Mouse (Mus musculus): ENCODE results near the gene Crocc2. TPM values are rescaled to one million over a fixed set of nuclear protein-coding genes. Genes with fewer than 3 reads are reported as not detected.

Gene Crocc2
- total and polyA plus RNA-seq, 3 experiments: not detected

DNA sequence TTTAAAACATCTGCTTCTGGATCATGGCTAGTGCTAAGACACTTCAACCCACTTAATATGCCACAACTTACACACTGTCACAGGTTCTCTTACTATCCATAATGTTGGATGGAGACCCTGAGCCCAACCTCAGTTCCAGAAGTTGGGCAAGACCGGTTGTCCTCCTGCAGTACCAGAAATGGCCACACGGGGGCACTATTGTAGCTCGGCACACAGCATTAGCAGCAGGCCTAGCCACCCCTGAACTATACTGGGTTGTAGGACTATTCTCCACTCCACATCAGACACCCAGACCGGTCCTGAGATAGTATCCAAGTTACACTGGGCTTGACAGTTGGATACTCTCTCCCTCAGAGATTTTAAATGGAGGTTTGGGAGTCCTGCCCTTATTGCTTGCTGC is 5.9 kb downstream of the Crocc2 start:
- Histone ChIP-seq H3K9ac (ENCODE audit: control insufficient read depth, low read depth, low read length, poor library complexity, severe bottlenecking) (no peak overlapping the region), H3K79me2 (ENCODE audit: control insufficient read depth, insufficient read depth, low read length, poor library complexity) (no peaks in the 10 kb centered on the region), H3K4me1 (ENCODE audit: control insufficient read depth in 1 of 2, insufficient read depth in 2 of 2, low read length in 2 of 2) (no peaks in the 10 kb centered on the region), H3K9me3 (replicated peaks; ENCODE audit: insufficient read depth, low read length) (no peaks in the 10 kb centered on the region), H3K4me3 (ENCODE audit: control insufficient read depth in 1 of 2, insufficient read depth in 1 of 2, low read depth in 2 of 2, low read length in 2 of 2) (no peak overlapping the region), H3K27me3 (ENCODE audit: control insufficient read depth in 1 of 2, insufficient read depth in 2 of 2, low read length in 2 of 2) (no peaks in the 10 kb centered on the region), H3K36me3 (ENCODE audit: control insufficient read depth in 1 of 2, insufficient read depth in 2 of 2, low read length in 2 of 2) (no peaks in the 10 kb centered on the region), H3K27ac (ENCODE audit: control insufficient read depth, low read depth, low read length) (no peak overlapping the region)
- TF ChIP-seq UBTF (IDR thresholded peaks at IDR 0.05; ENCODE audit: borderline replicate concordance, insufficient read depth, low read depth, low read length): no peak
- peak; percentile 92 for TF ChIP-seq SMC3 (IDR thresholded peaks at IDR 0.05; ENCODE audit: low read depth, low read length)
- peak; percentile 29; the same call in 1 of the 2 replicates for TF ChIP-seq SIN3A (IDR thresholded peaks at IDR 0.05; ENCODE audit: low read length)
- TF ChIP-seq RAD21 (IDR thresholded peaks at IDR 0.05; ENCODE audit: low read depth, low read length): peak; percentile 96
- no peak for TF ChIP-seq GABPA (IDR thresholded peaks at IDR 0.05; ENCODE audit: low read depth, low read length)
- TF ChIP-seq ZC3H11A (IDR thresholded peaks at IDR 0.05; ENCODE audit: low read depth, low read length): peak; percentile 90
- TF ChIP-seq CTCF (IDR thresholded peaks at IDR 0.05 in 2 of 3, conservative IDR thresholded peaks at IDR 0.05 in 1 of 3; ENCODE audit: control insufficient read depth in 1 of 3, insufficient read depth in 1 of 3, low read depth in 2 of 3, low read length in 3 of 3, poor library complexity in 1 of 3, severe bottlenecking in 1 of 3): peak; percentile 97 to 99 (median 99)
- peak; percentile 77 for DNase-seq (ENCODE audit: low read depth, low spot score)

- no peaks in the 10 kb centered on the region for H3K4me1 ChIP-seq (ENCODE audit: control insufficient read depth in 1 of 2, insufficient read depth in 2 of 2, low read length in 2 of 2)
- no peaks in the 10 kb centered on the region for H3K36me3 ChIP-seq (ENCODE audit: control insufficient read depth in 1 of 2, insufficient read depth in 2 of 2, low read length in 2 of 2)
These were observed 7.3 kb downstream of the Crocc2 start for GRCm38 (mm10) chr1:93175849-93176248.

DNA sequence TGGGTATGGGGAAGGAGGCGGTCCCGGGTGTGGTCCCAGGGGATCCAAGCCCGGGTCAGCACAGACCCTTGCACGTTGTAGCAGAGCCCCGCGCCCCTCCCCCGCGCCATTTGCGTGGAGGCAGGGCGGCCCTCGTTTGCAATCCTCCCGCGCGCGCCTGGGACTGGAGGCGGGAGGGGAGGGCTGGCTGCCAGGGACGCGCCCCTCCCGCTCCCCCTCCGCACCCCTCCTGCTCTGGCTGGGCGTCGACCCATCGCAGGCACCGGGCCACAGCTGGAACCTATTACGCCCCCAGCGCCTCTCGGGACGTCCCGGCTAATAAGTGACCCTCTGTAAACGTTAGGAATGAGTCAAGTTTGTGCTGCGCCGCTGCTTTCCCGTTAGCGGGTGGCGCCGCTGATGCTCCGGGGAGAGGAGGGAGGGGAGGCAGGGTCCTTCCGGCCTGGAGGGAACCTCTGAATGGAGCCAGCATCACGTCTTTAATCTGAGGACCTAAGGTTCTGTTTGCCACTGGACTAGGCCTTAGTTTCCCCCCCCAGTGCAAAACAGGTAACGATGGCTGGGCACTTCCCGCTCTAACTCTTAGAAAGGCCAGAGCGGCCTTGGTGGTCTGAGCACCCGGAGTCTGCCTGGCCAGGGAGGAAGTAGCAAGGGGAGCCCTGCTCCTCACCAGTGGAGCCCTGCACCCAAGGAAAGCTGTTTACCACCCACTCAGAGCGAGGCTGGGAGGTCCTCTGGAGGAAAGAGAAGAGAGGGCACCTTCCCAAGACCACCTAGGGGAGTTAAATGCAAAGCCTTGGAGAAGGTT is 8.2 kb downstream of the Crocc2 start:
- DNase-seq (ENCODE audit: low read depth, low spot score): no peak
- Histone ChIP-seq H3K36me3 (ENCODE audit: control insufficient read depth in 1 of 2, insufficient read depth in 2 of 2, low read length in 2 of 2) (no peaks in the 10 kb centered on the region), H3K9ac (ENCODE audit: control insufficient read depth, low read depth, low read length, poor library complexity, severe bottlenecking) (no peak overlapping the region), H3K27me3 (ENCODE audit: control insufficient read depth in 1 of 2, insufficient read depth in 2 of 2, low read length in 2 of 2) (no peaks in the 10 kb centered on the region), H3K27ac (ENCODE audit: control insufficient read depth, low read depth, low read length) (no peak overlapping the region), H3K79me2 (ENCODE audit: control insufficient read depth, insufficient read depth, low read length, poor library complexity) (no peaks in the 10 kb centered on the region), H3K9me3 (replicated peaks; ENCODE audit: insufficient read depth, low read length) (no peaks in the 10 kb centered on the region), H3K4me1 (ENCODE audit: control insufficient read depth in 1 of 2, insufficient read depth in 2 of 2, low read length in 2 of 2) (no peaks in the 10 kb centered on the region), H3K4me3 (ENCODE audit: control insufficient read depth in 1 of 2, insufficient read depth in 1 of 2, low read depth in 2 of 2, low read length in 2 of 2) (no peak overlapping the region)
- TF ChIP-seq CHD2 (IDR thresholded peaks at IDR 0.05; ENCODE audit: low read length) (no peak), MYB (IDR thresholded peaks at IDR 0.05; ENCODE audit: low read depth, low read length) (no peak), TCF12 (IDR thresholded peaks at IDR 0.05; ENCODE audit: low read depth, low read length) (no peak), RCOR1 (IDR thresholded peaks at IDR 0.05; ENCODE audit: low read depth, low read length) (no peak), GATA1 (IDR thresholded peaks at IDR 0.05; ENCODE audit: low read depth, low read length) (no peak), ZC3H11A (IDR thresholded peaks at IDR 0.05; ENCODE audit: low read depth, low read length) (no peak), POLR2AphosphoS2 (IDR thresholded peaks at IDR 0.05; ENCODE audit: low read length) (no peak), MAX (IDR thresholded peaks at IDR 0.05; ENCODE audit: low read length) (no peak), JUND (IDR thresholded peaks at IDR 0.05; ENCODE audit: low read depth, low read length) (no peak), ZNF384 (IDR thresholded peaks at IDR 0.05; ENCODE audit: low read depth, low read length) (no peak), NELFE (IDR thresholded peaks at IDR 0.05; ENCODE audit: low read depth, low read length) (no peak), EP300 (IDR thresholded peaks at IDR 0.05; ENCODE audit: low read depth in 1 of 2, low read length in 2 of 2) (no peak), ELF1 (IDR thresholded peaks at IDR 0.05; ENCODE audit: low read depth, low read length) (no peak), ETS1 (IDR thresholded peaks at IDR 0.05; ENCODE audit: low read depth, low read length) (no peak), HCFC1 (IDR thresholded peaks at IDR 0.05; ENCODE audit: low read depth, low read length) (no peak), UBTF (IDR thresholded peaks at IDR 0.05; ENCODE audit: borderline replicate concordance, insufficient read depth, low read depth, low read length) (no peak), MAZ (IDR thresholded peaks at IDR 0.05; ENCODE audit: low read depth, low read length) (no peak), USF2 (IDR thresholded peaks at IDR 0.05; ENCODE audit: borderline replicate concordance in 1 of 2, insufficient read depth in 1 of 2, low read depth in 1 of 2, low read length in 2 of 2) (no peak), SIN3A (IDR thresholded peaks at IDR 0.05; ENCODE audit: low read length) (no peak)

More at GRCm38 (mm10) chr1:93175849-93176248, 7.3 kb downstream of the Crocc2 start:
- Histone ChIP-seq H3K27ac (ENCODE audit: control insufficient read depth, low read depth, low read length) (no peak overlapping the region), H3K9me3 (replicated peaks; ENCODE audit: insufficient read depth, low read length) (no peaks in the 10 kb centered on the region), H3K79me2 (ENCODE audit: control insufficient read depth, insufficient read depth, low read length, poor library complexity) (no peaks in the 10 kb centered on the region), H3K27me3 (ENCODE audit: control insufficient read depth in 1 of 2, insufficient read depth in 2 of 2, low read length in 2 of 2) (no peaks in the 10 kb centered on the region), H3K9ac (ENCODE audit: control insufficient read depth, low read depth, low read length, poor library complexity, severe bottlenecking) (no peak overlapping the region), H3K4me3 (ENCODE audit: control insufficient read depth in 1 of 2, insufficient read depth in 1 of 2, low read depth in 2 of 2, low read length in 2 of 2) (no peak overlapping the region)
- TF ChIP-seq POLR2AphosphoS2 (IDR thresholded peaks at IDR 0.05; ENCODE audit: low read length) (no peak), JUND (IDR thresholded peaks at IDR 0.05; ENCODE audit: low read depth, low read length) (no peak), RAD21 (IDR thresholded peaks at IDR 0.05; ENCODE audit: low read depth, low read length) (no peak), GABPA (IDR thresholded peaks at IDR 0.05; ENCODE audit: low read depth, low read length) (no peak), EP300 (IDR thresholded peaks at IDR 0.05; ENCODE audit: low read depth in 1 of 2, low read length in 2 of 2) (no peak), CHD2 (IDR thresholded peaks at IDR 0.05; ENCODE audit: low read length) (no peak), NRF1 (IDR thresholded peaks at IDR 0.05; ENCODE audit: insufficient read depth, low read depth, low read length, poor library complexity, severe bottlenecking) (no peak)
- DNase-seq (ENCODE audit: low read depth, low spot score): no peak
